Mouse (Mus musculus) intestine, embryonic 14.5 days (tissue): ENCODE data around the gene Pir. TPM values are rescaled to one million over a fixed set of nuclear protein-coding genes. Genes with fewer than 3 reads are reported as not detected.

Experiments used
- ATAC-seq: fragments of 200-750 bp; cut with Nextera tagmentation; replicated peaks from 2 replicates; pipeline ENCODE4 v1.8.0; 2017; ENCODE audit warnings: low read depth, moderate number of reproducible peaks, moderate TSS enrichment, moderate library complexity; ENCODE audit not compliant: low FRiP score, low TSS enrichment
- DNase-seq: peaks from one replicate; pipeline ENCODE4 v3.0.0-alpha.2; 2018; ENCODE audit warnings: low spot score
- H3K27ac ChIP-seq: fragments of 300-500 bp; sonication (generic); 2 replicates; pipeline ENCODE4 v1.5.1; 2014; ENCODE audit warnings: low read depth, mild to moderate bottlenecking, control low read depth
- H3K27me3 ChIP-seq: fragments of 300-500 bp; sonication (generic); replicated peaks from 2 replicates; pipeline ENCODE4 v1.6.1; 2014; ENCODE audit warnings: low read length, control low read depth; ENCODE audit not compliant: control insufficient read depth, insufficient read depth
- H3K36me3 ChIP-seq: fragments of 300-500 bp; sonication (generic); 2 replicates; pipeline ENCODE4 v1.6.1; 2014; ENCODE audit warnings: low read length, control low read depth; ENCODE audit not compliant: control insufficient read depth, insufficient read depth
- H3K4me1 ChIP-seq: fragments of 300-500 bp; sonication (generic); replicated peaks from 2 replicates; pipeline ENCODE4 v1.6.1; 2014; ENCODE audit warnings: low read length, control low read depth, mixed read lengths; ENCODE audit not compliant: control insufficient read depth, insufficient read depth
- H3K4me2 ChIP-seq: fragments of 300-500 bp; sonication (generic); 2 replicates; pipeline ENCODE4 v1.6.1; 2014; ENCODE audit warnings: low read length
- H3K4me3 ChIP-seq: fragments of 300-500 bp; sonication (generic); 2 replicates; pipeline ENCODE4 v1.5.1; 2014; ENCODE audit warnings: low read depth, low read length, control low read depth, mixed read lengths
- H3K9ac ChIP-seq: fragments of 300-500 bp; sonication (generic); 2 replicates; pipeline ENCODE4 v1.6.1; 2014; ENCODE audit warnings: mild to moderate bottlenecking, low read length
- H3K9me3 ChIP-seq: fragments of 300-500 bp; sonication (generic); 2 replicates; pipeline ENCODE4 v1.6.1; 2016; ENCODE audit warnings: low read length, control low read depth; ENCODE audit not compliant: control insufficient read depth
- WGBS: fragments of 180-500 bp; shearing (Covaris S2); extraction: QIAGEN DNeasy Blood & Tissue Kit; methylation state at CpG from one replicate; pipeline ENCODE4 v1.1.7; 2014; 5-methylcytosine and 5-hydroxymethylcytosine counted together
- polyA plus RNA-seq: library from polyadenylated mRNA; unstranded; fragments of >200 nt; fragmentation: Nextera tagmentation; extraction: Ambion mirVana; gene quantifications from 2 replicates; pipeline ENCODE4 v1.2.1, GENCODE M21; 2014

Gene Pir
- polyA plus RNA-seq, 1 experiment from 2014 or later: 4.5 TPM

GRCm38 (mm10) chrX:164405080-164405649, 136.0 kb downstream of the Pir start:
- Histone ChIP-seq H3K4me1 (no peaks in the 10 kb centered on the region), H3K4me3 (no peak overlapping the region), H3K27me3 (0 out of 2 replicates have a peak, but pooled peaks cover 7% of the 10 kb centered on the region), H3K27ac (no peak overlapping the region), H3K36me3 (no peaks in the 10 kb centered on the region), H3K9me3 (no peaks in the 10 kb centered on the region), H3K9ac (no peak overlapping the region), H3K4me2 (no peak overlapping the region)
- DNase-seq (no peak), ATAC-seq (no peak)

GRCm38 (mm10) chrX:164406133-164407022, 137.2 kb downstream of the Pir start:
- WGBS: 67% methylated on average over 9 of the region's 9 CpGs
- Histone ChIP-seq H3K4me3 (no peak overlapping the region), H3K27me3 (0 out of 2 replicates have a peak, but pooled peaks cover 7% of the 10 kb centered on the region), H3K36me3 (no peaks in the 10 kb centered on the region), H3K9ac (no peak overlapping the region), H3K4me2 (no peak overlapping the region), H3K9me3 (no peaks in the 10 kb centered on the region), H3K27ac (no peak overlapping the region), H3K4me1 (no peaks in the 10 kb centered on the region)
- DNase-seq: no peak
- ATAC-seq: no peak

GRCm38 (mm10) chrX:164408301-164408927, 139.2 kb downstream of the Pir start:
- ATAC-seq (no peak), DNase-seq (no peak)
- Histone ChIP-seq H3K4me2 (no peak overlapping the region), H3K36me3 (no peaks in the 10 kb centered on the region), H3K9ac (no peak overlapping the region), H3K27me3 (0 out of 2 replicates have a peak, but pooled peaks cover 7% of the 10 kb centered on the region), H3K4me3 (no peak overlapping the region), H3K27ac (no peak overlapping the region), H3K4me1 (no peaks in the 10 kb centered on the region), H3K9me3 (no peaks in the 10 kb centered on the region)
- WGBS: 61% methylated on average over 3 of the region's 3 CpGs

- H3K4me3 ChIP-seq: no peak overlapping the region
- no peak overlapping the region for H3K9ac ChIP-seq
- 0 out of 2 replicates have a peak, but pooled peaks cover 7% of the 10 kb centered on the region for H3K27me3 ChIP-seq
- no peak overlapping the region for H3K27ac ChIP-seq
- no peaks in the 10 kb centered on the region for H3K4me1 ChIP-seq
- DNase-seq (no peak), ATAC-seq (peak; percentile 68; the same call in 1 of the 2 replicates)
- H3K9me3 ChIP-seq: no peaks in the 10 kb centered on the region
- H3K36me3 ChIP-seq: no peaks in the 10 kb centered on the region
- no peak overlapping the region for H3K4me2 ChIP-seq
- 90% methylated on average over 1 of the region's 1 CpGs for WGBS
Measured at GRCm38 (mm10) chrX:164410562-164410961, 141.4 kb downstream of the Pir start.

- H3K4me2 ChIP-seq: no peak overlapping the region
- H3K4me1 ChIP-seq: no peaks in the 10 kb centered on the region
- H3K9me3 ChIP-seq: no peaks in the 10 kb centered on the region
- H3K27ac ChIP-seq: no peak overlapping the region
- H3K4me3 ChIP-seq: no peak overlapping the region
- no peaks in the 10 kb centered on the region for H3K36me3 ChIP-seq
- no peaks in the 10 kb centered on the region for H3K27me3 ChIP-seq
- 88% methylated on average over 2 of the region's 2 CpGs for WGBS
- ATAC-seq: no peak
- no peak overlapping the region for H3K9ac ChIP-seq
- DNase-seq: no peak
Measured at GRCm38 (mm10) chrX:164416803-164417202, 147.6 kb downstream of the Pir start.

GRCm38 (mm10) chrX:164418008-164418407, 148.8 kb downstream of the Pir start:
- H3K4me3 ChIP-seq: no peak overlapping the region
- no peaks in the 10 kb centered on the region for H3K4me1 ChIP-seq
- no peak overlapping the region for H3K27ac ChIP-seq
- H3K9me3 ChIP-seq: no peaks in the 10 kb centered on the region
- ATAC-seq (no peak), DNase-seq (no peak)
- no peaks in the 10 kb centered on the region for H3K27me3 ChIP-seq
- no peak overlapping the region for H3K9ac ChIP-seq
- 0 out of 2 replicates have a peak, but pooled peaks cover 6% of the 10 kb centered on the region for H3K36me3 ChIP-seq
- H3K4me2 ChIP-seq: no peak overlapping the region

- ATAC-seq (peak; percentile 100), DNase-seq (peak; percentile 88)
- peak within 1 kb of the TSS; percentile 40; the same call in 1 of the 2 replicates for H3K27ac ChIP-seq
- no peaks in the 10 kb centered on the region for H3K9me3 ChIP-seq
- H3K27me3 ChIP-seq: no peaks in the 10 kb centered on the region
- H3K4me2 ChIP-seq: peak within 1 kb of the TSS; percentile 45
- H3K4me3 ChIP-seq: peak within 1 kb of the TSS; percentile 43
- no peaks in the 10 kb centered on the region for H3K4me1 ChIP-seq
- H3K9ac ChIP-seq: peak within 1 kb of the TSS; percentile 50
- WGBS: 12% methylated on average over 38 of the region's 40 CpGs
- H3K36me3 ChIP-seq: 0 out of 2 replicates have a peak, but pooled peaks cover 13% of the 10 kb centered on the region
Measured at GRCm38 (mm10) chrX:164419471-164419939, 150.3 kb downstream of the Pir start, which contains the start of gene Piga. Gene Piga (plus strand): TSS chrX:164419787.

- no peaks in the 10 kb centered on the region for H3K9me3 ChIP-seq
- H3K36me3 ChIP-seq: 0 out of 2 replicates have a peak, but pooled peaks cover 13% of the 10 kb centered on the region
- H3K27me3 ChIP-seq: no peaks in the 10 kb centered on the region
- peak overlapping the region; percentile 43 for H3K4me3 ChIP-seq
- 17% methylated on average over 13 of the region's 13 CpGs for WGBS
- DNase-seq (no peak), ATAC-seq (no peak)
- peak overlapping the region; percentile 40; the same call in 1 of the 2 replicates for H3K27ac ChIP-seq
- peak overlapping the region; percentile 45 for H3K4me2 ChIP-seq
- no peaks in the 10 kb centered on the region for H3K4me1 ChIP-seq
- peak overlapping the region; percentile 50 for H3K9ac ChIP-seq
Measured at GRCm38 (mm10) chrX:164419955-164420354, 150.8 kb downstream of the Pir start.
